Mouse (Mus musculus) embryonic facial prominence, embryonic 12.5 days (tissue): ENCODE measurements around the gene Kif26b. TPM values are rescaled to one million over a fixed set of nuclear protein-coding genes. Genes with fewer than 3 reads are reported as not detected.

ENCODE experiments used
- polyA plus RNA-seq: library from polyadenylated mRNA; unstranded; fragments of >200 nt; fragmentation: Nextera tagmentation; extraction: Ambion mirVana; gene quantifications from 2 replicates; pipeline ENCODE4 v1.2.1, GENCODE M21; 2016

The Kif26b gene
- polyA plus RNA-seq, 1 experiment from 2014 or later = 34.3 TPM

Other genes with a start within 250 kb of the Kif26b start
- 144 and 148 TPM in 2 replicates for gene Cox20, start 210.0 kb upstream of the Kif26b start, polyA plus RNA-seq
- 797 and 876 TPM in 2 replicates for gene Hnrnpu, start 191.3 kb upstream of the Kif26b start, polyA plus RNA-seq
- 5.6 and 5.8 TPM in 2 replicates for gene Efcab2, start 123.0 kb upstream of the Kif26b start, polyA plus RNA-seq